Mouse (Mus musculus) ES-E14 (cell line): ENCODE results near the gene Unc45b. TPM values are rescaled to one million over a fixed set of nuclear protein-coding genes. Genes with fewer than 3 reads are reported as not detected.

Experiments
- DNase-seq: peaks from one replicate; pipeline ENCODE4 v3.0.0-alpha.2; 2013; ENCODE audit warnings: low read depth, low spot score
- H3K27ac ChIP-seq: 2 replicates; pipeline ENCODE4 v1.5.1; 2012; ENCODE audit warnings: low read depth, mild to moderate bottlenecking, low read length, moderate library complexity, mixed read lengths; ENCODE audit not compliant: poor library complexity, insufficient read depth, severe bottlenecking
- H3K36me3 ChIP-seq: 2 replicates; pipeline ENCODE4 v1.6.1; 2012; ENCODE audit warnings: mild to moderate bottlenecking, low read length, moderate library complexity, mixed read lengths; ENCODE audit not compliant: control insufficient read depth, poor library complexity, insufficient read depth, severe bottlenecking
- H3K4me1 ChIP-seq, 2 experiments: fragments of 150-350 bp in 1 of 2; sonication (generic) in 1 of 2; 2 replicates each; pipeline ENCODE4 v1.6.1; 2012; ENCODE audit warnings: low read length in 2 of 2, mild to moderate bottlenecking in 1 of 2, mixed read lengths in 1 of 2; ENCODE audit not compliant: control insufficient read depth in 2 of 2, insufficient read depth in 2 of 2, poor library complexity in 1 of 2
- H3K4me3 ChIP-seq, 2 experiments: fragments of 150-350 bp in 1 of 2; sonication (generic) in 1 of 2; 2 replicates each; pipeline ENCODE4 v1.5.1; 2012; ENCODE audit warnings: low read length in 2 of 2, low read depth in 1 of 2, mild to moderate bottlenecking in 1 of 2, mixed read lengths in 1 of 2; ENCODE audit not compliant: insufficient read depth in 1 of 2, poor library complexity in 1 of 2, severe bottlenecking in 1 of 2
- H3K9ac ChIP-seq: 2 replicates; pipeline ENCODE4 v1.6.1; 2012; ENCODE audit warnings: low read depth, mild to moderate bottlenecking, low read length, mixed read lengths; ENCODE audit not compliant: poor library complexity, insufficient read depth, severe bottlenecking
- H3K9me3 ChIP-seq: fragments of 150-350 bp; sonication (generic); 2 replicates; pipeline ENCODE4 v1.6.1; 2012; ENCODE audit warnings: low read depth, mild to moderate bottlenecking, low read length; ENCODE audit not compliant: control insufficient read depth, insufficient read depth
- CHD2 ChIP-seq: IDR thresholded peaks from 2 replicates; pipeline ENCODE4 v1.6.1; 2014; ENCODE audit warnings: mild to moderate bottlenecking, low read depth, low read length, inconsistent platforms
- HCFC1 ChIP-seq: IDR thresholded peaks from 2 replicates; pipeline ENCODE4 v1.6.1; 2012; ENCODE audit warnings: low read length, inconsistent platforms, borderline replicate concordance; ENCODE audit not compliant: insufficient read depth
- MAFK ChIP-seq: IDR thresholded peaks from 2 replicates; pipeline ENCODE4 v1.6.1; 2014; ENCODE audit warnings: mild to moderate bottlenecking, low read depth, low read length, inconsistent platforms; ENCODE audit not compliant: insufficient read depth
- ZC3H11A ChIP-seq: IDR thresholded peaks from 2 replicates; pipeline ENCODE4 v1.6.1; 2012; ENCODE audit warnings: low read depth, mild to moderate bottlenecking, inconsistent platforms, low read length, borderline replicate concordance
- ZNF384 ChIP-seq: IDR thresholded peaks from 2 replicates; pipeline ENCODE4 v1.6.1; 2012; ENCODE audit warnings: low read depth, low read length, inconsistent platforms
- in situ Hi-C, 2 experiments: fragments of 600-800 bp; cut with MboI; formaldehyde crosslinking; loops; one replicate each; pipeline ENCODE4 v1.15.1; 2025; ENCODE audit warnings: low sequenced_read_pairs in 2 of 2, inconsistent platforms in 1 of 2; ENCODE audit not compliant: unreplicated experiment in 2 of 2
- total RNA-seq: library from RNA; depleted of rRNA; stranded (reverse); fragments of 300-350 nt; gene quantifications from 2 replicates; pipeline ENCODE4 v1.2.3, GENCODE M21; 2012; rRNA removed

Gene Unc45b
- 2.3 and 3.6 TPM in 2 replicates for total RNA-seq

DNA sequence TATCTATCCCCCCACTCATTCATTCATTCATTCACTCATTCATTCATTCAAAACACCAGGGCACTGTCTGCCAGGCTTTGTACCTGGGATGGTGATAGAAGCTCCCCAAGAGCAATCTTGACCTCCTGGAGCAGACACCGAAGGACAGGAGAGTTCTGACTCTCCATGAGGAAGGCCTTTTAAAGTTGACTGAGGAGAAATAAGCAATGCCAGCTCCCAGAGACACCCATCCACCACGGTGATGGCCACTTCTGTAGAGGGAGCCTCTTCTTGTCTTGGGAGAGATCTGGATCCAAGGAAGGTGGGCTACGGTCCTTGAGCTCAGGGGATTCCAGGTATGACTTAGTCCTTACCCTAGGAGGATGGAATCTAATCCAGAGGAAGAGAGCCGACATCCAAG lies at the start of gene Unc45b:
Gene Unc45b (plus strand): TSS at position 301 of the 400 bp plus-strand sequence.
- in situ Hi-C loops = loop anchor here in 1 of 2 experiments (10.0 kb wide), 1 partner anchor 135 kb away; no protein-coding TSS in a partner anchor

DNA sequence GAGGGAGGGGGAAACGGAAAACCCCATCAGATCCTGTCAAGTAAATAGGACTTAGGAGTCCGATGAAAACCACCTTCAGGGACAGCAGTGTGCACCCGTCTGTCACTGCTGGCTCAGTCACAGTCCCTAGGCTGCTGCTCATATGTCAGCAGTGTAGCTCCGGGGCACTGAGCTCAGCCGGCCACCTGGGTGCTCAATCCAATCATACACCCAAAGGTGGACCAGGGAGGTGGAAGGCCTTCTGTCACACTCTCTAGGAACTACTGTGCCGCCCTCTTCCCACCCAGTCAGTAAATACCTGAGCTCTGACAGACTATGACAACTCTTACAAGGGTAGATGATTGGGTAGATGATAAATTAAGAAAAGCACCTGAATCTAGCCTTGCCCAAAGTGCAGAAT lies 49.6 kb upstream of the Unc45b start:
- TF ChIP-seq MAFK (no peak), HCFC1 (no peak), CHD2 (no peak), ZNF384 (no peak), ZC3H11A (no peak)
- Histone ChIP-seq H3K4me1 (peaks cover under 1 to 6% of the 10 kb centered on the region in 2 experiments; a peak in 2 of 4 replicates), H3K27ac (no peak overlapping the region), H3K4me3 (no peak overlapping the region), H3K9me3 (no peaks in the 10 kb centered on the region), H3K36me3 (no peaks in the 10 kb centered on the region), H3K9ac (no peak overlapping the region)
- no peak for DNase-seq
- in situ Hi-C loops = no loop called here

More for the DNA sequence above, at the start of gene Unc45b:
- Histone ChIP-seq H3K36me3 (peaks cover 9% of the 10 kb centered on the region), H3K9me3 (no peaks in the 10 kb centered on the region), H3K4me1 (peaks cover 2 to 14% of the 10 kb centered on the region in 2 experiments; a peak in 1 of 4 replicates), H3K27ac (no peak within 1 kb of the TSS), H3K4me3 (no peak within 1 kb of the TSS), H3K9ac (no peak within 1 kb of the TSS)
- TF ChIP-seq MAFK (no peak), CHD2 (no peak), ZNF384 (no peak), ZC3H11A (no peak), HCFC1 (no peak)
- no peak for DNase-seq

- Histone ChIP-seq H3K4me1 (peaks cover 0 to 6% of the 10 kb centered on the region in 2 experiments; a peak in 1 of 4 replicates), H3K4me3 (no peak overlapping the region), H3K9ac (no peak overlapping the region), H3K27ac (no peak overlapping the region), H3K9me3 (no peaks in the 10 kb centered on the region), H3K36me3 (no peaks in the 10 kb centered on the region)
- in situ Hi-C loops = no loop called here
- DNase-seq = no peak
- TF ChIP-seq CHD2 (no peak), MAFK (no peak), ZNF384 (no peak), ZC3H11A (no peak), HCFC1 (no peak)
Observed at GRCm38 (mm10) chr11:82861558-82861957, 48.8 kb upstream of the Unc45b start.

GRCm38 (mm10) chr11:82862638-82863037 lies 47.7 kb upstream of the Unc45b start:
- no peak for DNase-seq
- H3K4me3 ChIP-seq = no peak overlapping the region
- H3K27ac ChIP-seq = no peak overlapping the region
- no peak overlapping the region for H3K9ac ChIP-seq
- in situ Hi-C loops = no loop called here
- TF ChIP-seq MAFK (no peak), ZNF384 (no peak), ZC3H11A (no peak), CHD2 (no peak), HCFC1 (no peak)
- H3K4me1 ChIP-seq = peaks cover 0 to 6% of the 10 kb centered on the region in 2 experiments; a peak in 1 of 4 replicates
- no peaks in the 10 kb centered on the region for H3K36me3 ChIP-seq
- H3K9me3 ChIP-seq = no peaks in the 10 kb centered on the region

DNA sequence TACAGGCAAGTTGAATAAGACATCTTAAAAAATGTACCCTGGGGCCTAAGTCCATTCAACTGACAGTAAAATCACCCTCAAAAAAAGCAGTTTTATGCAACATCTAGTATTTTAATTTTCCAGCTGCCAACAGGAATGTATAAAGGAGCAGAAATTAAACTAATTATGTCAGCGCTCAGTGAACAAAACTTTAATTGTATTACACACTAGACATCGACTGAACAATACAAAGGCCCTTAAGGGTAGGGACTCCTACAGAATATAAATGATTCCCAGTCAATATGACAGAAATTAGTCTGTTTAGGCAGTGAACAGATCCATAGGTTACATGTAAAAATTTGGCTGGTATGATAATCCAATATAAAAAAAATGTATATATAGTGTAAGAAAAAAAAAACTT lies 47.3 kb upstream of the Unc45b start:
- TF ChIP-seq MAFK (no peak), ZC3H11A (no peak), CHD2 (no peak), ZNF384 (no peak), HCFC1 (no peak)
- no peak for DNase-seq
- Histone ChIP-seq H3K9ac (no peak overlapping the region), H3K27ac (no peak overlapping the region), H3K4me3 (no peak overlapping the region), H3K9me3 (no peaks in the 10 kb centered on the region), H3K36me3 (no peaks in the 10 kb centered on the region), H3K4me1 (peaks cover 0 to 6% of the 10 kb centered on the region in 2 experiments; a peak in 1 of 4 replicates)
- in situ Hi-C loops = no loop called here
